Mouse (Mus musculus) ES-E14 (cell line): ENCODE measurements around the gene Ubtd2.

Experiments
- CHD2 ChIP-seq: IDR thresholded peaks from 2 replicates; pipeline ENCODE4 v1.6.1; 2014; ENCODE audit warnings: mild to moderate bottlenecking, low read depth, low read length, inconsistent platforms
- ZNF384 ChIP-seq: IDR thresholded peaks from 2 replicates; pipeline ENCODE4 v1.6.1; 2012; ENCODE audit warnings: low read depth, low read length, inconsistent platforms

- TF ChIP-seq ZNF384, result no peak
- no peak for TF ChIP-seq CHD2
These were observed 69.2 kb downstream of the Ubtd2 start for GRCm38 (mm10) chr11:32524122-32524920.
